Mouse (Mus musculus): ENCODE measurements around the gene Vgll4. TPM values are rescaled to one million over a fixed set of nuclear protein-coding genes. Genes with fewer than 3 reads are reported as not detected.

Vgll4 gene
- total and polyA plus RNA-seq, 3 experiments, result 33.3 to 39.4 (median 35.0) TPM

DNA sequence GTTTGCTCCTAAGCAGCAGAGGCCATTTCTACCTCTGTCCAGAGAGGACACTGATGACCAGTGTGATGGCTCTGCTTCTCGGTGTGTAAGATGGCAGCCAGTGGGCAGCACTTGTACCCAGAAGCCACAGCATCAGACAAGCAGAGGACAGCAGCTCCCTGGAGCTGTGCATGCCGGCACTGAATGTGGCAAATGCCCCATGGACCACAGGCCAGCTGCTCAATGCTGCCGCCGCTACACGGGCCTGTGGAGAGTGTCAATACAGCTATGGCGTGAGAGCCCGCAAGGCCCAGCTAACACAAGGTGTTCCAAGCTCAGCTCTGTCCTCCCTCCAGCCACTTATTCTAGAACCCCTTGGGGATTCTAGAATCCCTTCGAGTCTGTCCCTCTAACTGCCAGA, 105.4 kb downstream of the Vgll4 start:
- DNase-seq (ENCODE audit: low spot score) (no peak), ATAC-seq (ENCODE audit: extremely low read depth, insufficient number of reproducible peaks, low FRiP score, poor library complexity, severe bottlenecking) (no peak)
- peaks cover 95% of the 10 kb centered on the region for H3K36me3 ChIP-seq (replicated peaks)
- H3K4me3 ChIP-seq (ENCODE audit: low read depth, low read length), result no peak overlapping the region
- H3K27me3 ChIP-seq (ENCODE audit: insufficient read depth, low read length), result no peaks in the 10 kb centered on the region
- TF ChIP-seq TAL1 (conservative IDR thresholded peaks at IDR 0.05; ENCODE audit: low read depth, low read length), result no peak
- no peak for TF ChIP-seq CTCF (IDR thresholded peaks at IDR 0.05; ENCODE audit: low read depth, low read length)
- TF ChIP-seq GATA1 (IDR thresholded peaks at IDR 0.05; ENCODE audit: borderline replicate concordance, low read length), result no peak
- TF ChIP-seq POLR2AphosphoS5 (IDR thresholded peaks at IDR 0.05; ENCODE audit: insufficient replicate concordance, low read depth, low read length), result no peak
- TF ChIP-seq GATA2 (IDR thresholded peaks at IDR 0.05; ENCODE audit: borderline replicate concordance, low read depth, low read length), result no peak
- peaks cover 18% of the 10 kb centered on the region for H3K4me1 ChIP-seq (ENCODE audit: insufficient read depth, low read depth, low read length)
- no peaks in the 10 kb centered on the region for H3K9me3 ChIP-seq (replicated peaks)

DNA sequence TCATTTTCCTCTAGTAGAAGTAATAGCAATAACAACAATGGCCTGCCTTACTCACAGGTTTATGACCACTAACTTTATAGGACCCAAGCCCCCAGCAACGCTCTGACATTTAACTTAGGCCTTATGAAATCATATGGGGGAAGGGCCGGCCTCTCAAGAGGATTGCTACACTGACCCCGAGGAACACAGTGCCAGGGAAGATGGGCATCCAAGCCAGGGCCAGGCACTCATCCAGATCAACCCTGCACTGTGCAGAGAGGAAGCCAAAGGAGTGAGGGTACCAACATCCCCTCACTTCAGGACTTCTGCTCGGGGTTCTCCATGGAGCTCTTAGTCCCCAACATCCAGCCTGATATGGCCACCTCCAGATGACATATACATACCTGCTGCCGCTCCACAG, 106.3 kb downstream of the Vgll4 start:
- ATAC-seq (ENCODE audit: extremely low read depth, insufficient number of reproducible peaks, low FRiP score, poor library complexity, severe bottlenecking), result no peak
- no peak for DNase-seq (ENCODE audit: low spot score)
- Histone ChIP-seq H3K4me3 (ENCODE audit: low read depth, low read length) (no peak overlapping the region), H3K4me1 (ENCODE audit: insufficient read depth, low read depth, low read length) (peaks cover 17% of the 10 kb centered on the region), H3K27me3 (ENCODE audit: insufficient read depth, low read length) (no peaks in the 10 kb centered on the region), H3K36me3 (replicated peaks) (peaks cover 95% of the 10 kb centered on the region), H3K9me3 (replicated peaks) (no peaks in the 10 kb centered on the region)
- TF ChIP-seq CTCF (IDR thresholded peaks at IDR 0.05; ENCODE audit: low read depth, low read length) (no peak), TAL1 (conservative IDR thresholded peaks at IDR 0.05; ENCODE audit: low read depth, low read length) (no peak), POLR2AphosphoS5 (IDR thresholded peaks at IDR 0.05; ENCODE audit: insufficient replicate concordance, low read depth, low read length) (no peak), GATA1 (IDR thresholded peaks at IDR 0.05; ENCODE audit: borderline replicate concordance, low read length) (no peak), GATA2 (IDR thresholded peaks at IDR 0.05; ENCODE audit: borderline replicate concordance, low read depth, low read length) (no peak)

DNA sequence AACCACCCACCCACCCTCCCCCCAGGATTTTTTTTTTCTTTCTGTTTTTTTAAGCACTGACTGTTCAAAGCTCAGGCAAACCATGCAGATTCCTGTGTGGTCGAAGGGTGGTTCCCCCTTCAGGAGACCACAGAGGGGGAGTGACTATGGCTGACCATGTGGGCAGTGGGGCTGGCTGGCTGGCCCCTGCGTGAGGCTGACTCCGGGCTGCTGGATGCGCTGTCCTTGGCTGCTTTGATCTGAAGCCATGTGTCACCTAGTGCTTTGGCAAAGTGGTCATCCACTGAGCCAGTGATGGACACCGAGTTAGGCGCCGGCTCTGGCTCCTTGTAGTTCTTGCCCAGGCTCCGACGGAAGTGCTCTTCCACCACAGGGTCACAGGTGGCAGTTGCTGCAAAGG, 107.7 kb downstream of the Vgll4 start:
- ATAC-seq (ENCODE audit: extremely low read depth, insufficient number of reproducible peaks, low FRiP score, poor library complexity, severe bottlenecking) (no peak), DNase-seq (ENCODE audit: low spot score) (no peak)
- Histone ChIP-seq H3K9me3 (replicated peaks) (no peaks in the 10 kb centered on the region), H3K4me1 (ENCODE audit: insufficient read depth, low read depth, low read length) (peaks cover 28% of the 10 kb centered on the region), H3K27me3 (ENCODE audit: insufficient read depth, low read length) (no peaks in the 10 kb centered on the region), H3K36me3 (replicated peaks) (peaks cover 96% of the 10 kb centered on the region), H3K4me3 (ENCODE audit: low read depth, low read length) (no peak overlapping the region)
- TF ChIP-seq GATA2 (IDR thresholded peaks at IDR 0.05; ENCODE audit: borderline replicate concordance, low read depth, low read length) (no peak), TAL1 (conservative IDR thresholded peaks at IDR 0.05; ENCODE audit: low read depth, low read length) (no peak), POLR2AphosphoS5 (IDR thresholded peaks at IDR 0.05; ENCODE audit: insufficient replicate concordance, low read depth, low read length) (no peak), CTCF (IDR thresholded peaks at IDR 0.05; ENCODE audit: low read depth, low read length) (no peak), GATA1 (IDR thresholded peaks at IDR 0.05; ENCODE audit: borderline replicate concordance, low read length) (no peak)

DNA sequence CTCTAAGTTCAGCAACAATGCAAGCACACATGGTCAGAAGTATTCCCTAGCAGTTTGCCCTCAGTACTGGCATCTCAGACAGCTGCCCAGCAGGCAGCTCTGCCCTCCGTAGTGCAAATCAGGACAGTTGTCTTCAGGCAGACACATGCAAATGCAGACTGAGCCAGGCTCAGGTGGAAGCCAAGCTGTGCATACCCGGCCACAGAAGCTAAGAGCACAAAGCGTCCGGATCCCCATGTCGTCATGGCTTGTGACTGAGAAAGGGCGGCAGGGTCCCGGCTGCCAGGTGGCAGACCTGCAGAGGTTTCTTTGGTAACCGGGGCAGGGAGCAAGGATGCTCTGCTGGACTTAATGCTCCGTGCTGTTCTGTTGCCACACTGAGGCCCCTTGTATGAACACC, 108.2 kb downstream of the Vgll4 start:
- TF ChIP-seq POLR2AphosphoS5 (IDR thresholded peaks at IDR 0.05; ENCODE audit: insufficient replicate concordance, low read depth, low read length), result no peak
- TF ChIP-seq TAL1 (conservative IDR thresholded peaks at IDR 0.05; ENCODE audit: low read depth, low read length), result no peak
- TF ChIP-seq GATA2 (IDR thresholded peaks at IDR 0.05; ENCODE audit: borderline replicate concordance, low read depth, low read length), result no peak
- no peak for TF ChIP-seq CTCF (IDR thresholded peaks at IDR 0.05; ENCODE audit: low read depth, low read length)
- no peak for TF ChIP-seq GATA1 (IDR thresholded peaks at IDR 0.05; ENCODE audit: borderline replicate concordance, low read length)
- Histone ChIP-seq H3K4me1 (ENCODE audit: insufficient read depth, low read depth, low read length) (peaks cover 32% of the 10 kb centered on the region), H3K36me3 (replicated peaks) (peaks cover 93% of the 10 kb centered on the region), H3K9me3 (replicated peaks) (no peaks in the 10 kb centered on the region), H3K4me3 (ENCODE audit: low read depth, low read length) (no peak overlapping the region), H3K27me3 (ENCODE audit: insufficient read depth, low read length) (no peaks in the 10 kb centered on the region)
- ATAC-seq (ENCODE audit: extremely low read depth, insufficient number of reproducible peaks, low FRiP score, poor library complexity, severe bottlenecking) (no peak), DNase-seq (ENCODE audit: low spot score) (no peak)

DNA sequence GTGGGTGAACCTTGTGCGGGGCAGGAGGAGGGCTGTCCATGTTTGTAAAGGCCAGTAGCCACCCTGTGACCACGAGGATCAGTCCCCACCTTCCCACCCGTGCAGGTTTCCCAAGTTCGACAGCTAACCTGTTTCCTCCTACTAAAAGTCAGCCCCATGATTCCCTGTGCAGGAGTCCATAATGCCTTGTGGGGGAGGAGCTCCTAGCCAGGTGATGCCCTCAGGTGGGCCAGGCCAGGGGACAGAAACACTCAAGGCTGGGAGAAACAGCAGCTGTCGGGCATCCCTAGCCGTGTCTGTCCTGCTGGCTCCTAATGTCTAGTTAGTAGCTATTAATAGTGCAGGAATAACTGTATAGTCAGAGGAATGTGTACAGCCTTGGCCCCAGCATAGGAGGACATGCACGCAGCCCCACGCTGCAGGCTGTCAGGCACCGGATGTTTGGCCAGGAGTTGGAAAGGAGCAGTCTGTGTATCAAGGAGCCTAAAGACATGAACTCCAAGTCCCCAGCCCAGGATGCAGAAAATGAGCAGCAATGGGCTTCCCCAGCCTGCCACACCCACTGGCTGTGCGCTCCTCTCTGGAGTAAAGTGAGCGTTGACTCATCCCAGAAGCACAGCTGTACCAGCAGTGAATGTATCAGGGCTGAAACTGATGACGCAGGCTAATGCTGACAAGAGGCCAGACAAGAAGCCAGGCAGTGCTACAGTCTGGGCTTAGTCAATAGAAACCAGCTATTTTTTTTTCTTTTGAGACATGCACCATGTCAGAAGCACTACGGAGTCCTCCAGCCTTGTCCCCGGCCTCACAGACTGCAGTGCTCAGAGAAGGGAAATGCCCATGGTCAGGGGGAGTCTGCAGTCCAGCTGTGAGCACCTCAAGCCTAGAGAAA, 108.9 kb downstream of the Vgll4 start:
- H3K9me3 ChIP-seq (replicated peaks), result no peaks in the 10 kb centered on the region
- DNase-seq (ENCODE audit: low spot score), result no peak
- no peak overlapping the region for H3K4me3 ChIP-seq (ENCODE audit: low read depth, low read length)
- TF ChIP-seq TAL1 (conservative IDR thresholded peaks at IDR 0.05; ENCODE audit: low read depth, low read length) (no peak), CTCF (IDR thresholded peaks at IDR 0.05; ENCODE audit: low read depth, low read length) (no peak), GATA2 (IDR thresholded peaks at IDR 0.05; ENCODE audit: borderline replicate concordance, low read depth, low read length) (no peak), GATA1 (IDR thresholded peaks at IDR 0.05; ENCODE audit: borderline replicate concordance, low read length) (no peak), POLR2AphosphoS5 (IDR thresholded peaks at IDR 0.05; ENCODE audit: insufficient replicate concordance, low read depth, low read length) (no peak)
- no peak for ATAC-seq (ENCODE audit: extremely low read depth, insufficient number of reproducible peaks, low FRiP score, poor library complexity, severe bottlenecking)
- peaks cover 39% of the 10 kb centered on the region for H3K4me1 ChIP-seq (ENCODE audit: insufficient read depth, low read depth, low read length)
- no peaks in the 10 kb centered on the region for H3K27me3 ChIP-seq (ENCODE audit: insufficient read depth, low read length)
- peaks cover 88% of the 10 kb centered on the region for H3K36me3 ChIP-seq (replicated peaks)

DNA sequence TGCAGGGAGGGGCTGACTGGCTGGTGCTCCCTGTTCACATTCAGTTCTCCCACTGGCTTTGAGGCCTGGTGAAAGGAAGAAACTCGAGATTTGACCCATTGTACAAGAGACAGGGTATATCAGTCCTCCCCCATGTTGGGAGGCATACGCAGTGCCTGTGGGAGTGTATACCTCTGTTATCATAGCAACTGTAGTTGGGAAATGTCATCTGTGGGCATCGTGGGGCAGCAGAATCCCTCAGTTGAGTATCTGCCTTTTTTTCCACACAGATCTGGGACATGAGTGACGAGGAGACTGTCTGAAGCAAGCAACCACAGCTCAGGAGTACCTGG, 111.1 kb downstream of the Vgll4 start:
- no peak for DNase-seq (ENCODE audit: low spot score)
- no peak overlapping the region for H3K4me3 ChIP-seq (ENCODE audit: low read depth, low read length)
- no peaks in the 10 kb centered on the region for H3K9me3 ChIP-seq (replicated peaks)
- H3K27me3 ChIP-seq (ENCODE audit: insufficient read depth, low read length), result no peaks in the 10 kb centered on the region
- no peak for ATAC-seq (ENCODE audit: extremely low read depth, insufficient number of reproducible peaks, low FRiP score, poor library complexity, severe bottlenecking)
- peaks cover 75% of the 10 kb centered on the region for H3K36me3 ChIP-seq (replicated peaks)
- H3K4me1 ChIP-seq (ENCODE audit: insufficient read depth, low read depth, low read length), result peaks cover 46% of the 10 kb centered on the region
- no peak for TF ChIP-seq GATA2 (IDR thresholded peaks at IDR 0.05; ENCODE audit: borderline replicate concordance, low read depth, low read length)
- TF ChIP-seq POLR2AphosphoS5 (IDR thresholded peaks at IDR 0.05; ENCODE audit: insufficient replicate concordance, low read depth, low read length), result no peak
- TF ChIP-seq TAL1 (conservative IDR thresholded peaks at IDR 0.05; ENCODE audit: low read depth, low read length), result no peak
